Mouse (Mus musculus) CH12.LX (cell line): ENCODE data around the gene Gm13278.
"Not testable (repeated sequence)": the region's sequence is repeated elsewhere in the genome, so short reads cannot be mapped to it uniquely, and the experiment has no call there.

Experiments
- BHLHE40 ChIP-seq: IDR thresholded peaks from 2 replicates; pipeline ENCODE4 v1.6.1; 2011; ENCODE audit warnings: mild to moderate bottlenecking, low read depth, low read length, improper control_type of control experiment
- CTCF ChIP-seq, 2 experiments: IDR thresholded peaks in 1 of 2; conservative IDR thresholded peaks in 1 of 2; 2 replicates each; pipeline ENCODE4 v1.5.1; 2011 to 2012; ENCODE audit warnings: low read depth in 2 of 2, low read length in 2 of 2, improper control_type of control experiment in 1 of 2, inconsistent platforms in 1 of 2, mild to moderate bottlenecking in 1 of 2, moderate library complexity in 1 of 2
- EP300 ChIP-seq: IDR thresholded peaks from 2 replicates; pipeline ENCODE4 v1.6.1; 2011; ENCODE audit warnings: low read length, improper control_type of control experiment
- KAT2A ChIP-seq: IDR thresholded peaks from 2 replicates; pipeline ENCODE4 v1.6.1; 2012; ENCODE audit warnings: low read length, improper control_type of control experiment, inconsistent platforms; ENCODE audit not compliant: insufficient replicate concordance
- MAFK ChIP-seq: IDR thresholded peaks from 2 replicates; pipeline ENCODE4 v1.6.1; 2011; ENCODE audit warnings: low read length, improper control_type of control experiment; ENCODE audit not compliant: insufficient replicate concordance
- MAX ChIP-seq: IDR thresholded peaks from 2 replicates; pipeline ENCODE4 v1.6.1; 2011; ENCODE audit warnings: low read length, improper control_type of control experiment
- POLR2A ChIP-seq: IDR thresholded peaks from 2 replicates; pipeline ENCODE4 v1.6.1; 2011; ENCODE audit warnings: low read depth, mild to moderate bottlenecking, improper control_type of control experiment, low read length
- POLR2AphosphoS2 ChIP-seq: IDR thresholded peaks from 2 replicates; pipeline ENCODE4 v1.6.1; 2011; ENCODE audit warnings: low read depth, low read length, improper control_type of control experiment
- RCOR1 ChIP-seq: conservative IDR thresholded peaks from 2 replicates; pipeline ENCODE4 v1.6.1; 2012; ENCODE audit warnings: low read depth, mild to moderate bottlenecking, inconsistent platforms, low read length, improper control_type of control experiment
- UBTF ChIP-seq: IDR thresholded peaks from 2 replicates; pipeline ENCODE4 v1.6.1; 2012; ENCODE audit warnings: low read depth, mild to moderate bottlenecking, inconsistent platforms, low read length, improper control_type of control experiment, moderate library complexity
- USF1 ChIP-seq: IDR thresholded peaks from 2 replicates; pipeline ENCODE4 v1.6.1; 2014; ENCODE audit warnings: low read depth, mild to moderate bottlenecking, inconsistent platforms, low read length, improper control_type of control experiment
- ZMIZ1 ChIP-seq: IDR thresholded peaks from 2 replicates; pipeline ENCODE4 v1.6.1; 2012; ENCODE audit warnings: low read depth, mild to moderate bottlenecking, inconsistent platforms, low read length, improper control_type of control experiment

GRCm38 (mm10) chr4:88782335-88782734 is 9.0 kb upstream of the Gm13278 start:
- TF ChIP-seq RCOR1; USF1; POLR2AphosphoS2; KAT2A; MAFK; MAX; POLR2A; ZMIZ1; CTCF (conservative IDR thresholded peaks at IDR 0.05 in 1 of 2, IDR thresholded peaks at IDR 0.05 in 1 of 2; ENCODE audit: low read depth in 2 of 2, low read length in 2 of 2); BHLHE40; UBTF; EP300: not testable (repeated sequence)
